Mouse (Mus musculus) kidney, adult 2 months (tissue): ENCODE results near the gene Hikeshi.

Experiments
- CTCF ChIP-seq: fragments of 200-500 bp; conservative IDR thresholded peaks from 2 replicates; pipeline ENCODE4 v1.5.1; 2011; ENCODE audit warnings: low read depth, mild to moderate bottlenecking, control low read depth, low read length, moderate library complexity, mixed read lengths; ENCODE audit not compliant: insufficient read depth, insufficient read length
- POLR2A ChIP-seq: fragments of 200-500 bp; IDR thresholded peaks from one replicate; pipeline ENCODE4 v1.6.1; 2011; ENCODE audit warnings: low read depth, low read length, control low read depth

- no peak for TF ChIP-seq CTCF
- no peak for TF ChIP-seq POLR2A
These were observed 34.6 kb upstream of the Hikeshi start for GRCm38 (mm10) chr7:89975571-89975970.
